Mouse (Mus musculus) cerebellum, adult 2 months (tissue): ENCODE results near the gene Sec31b. TPM values are rescaled to one million over a fixed set of nuclear protein-coding genes. Genes with fewer than 3 reads are reported as not detected.

Experiments used
- DNase-seq, 2 experiments: peaks; one replicate each; pipeline ENCODE4 v3.0.0; 2021
- H3K27ac ChIP-seq: fragments of 200-500 bp; 2 replicates; pipeline ENCODE4 v1.5.1; 2012; ENCODE audit warnings: low read length, control low read depth, inconsistent platforms; ENCODE audit not compliant: insufficient read depth
- H3K27me3 ChIP-seq: fragments of 200-500 bp; 2 replicates; pipeline ENCODE4 v1.6.1; 2012; ENCODE audit warnings: inconsistent platforms, mild to moderate bottlenecking, low read length, moderate library complexity; ENCODE audit not compliant: control insufficient read depth, insufficient read depth
- H3K4me1 ChIP-seq: fragments of 200-500 bp; 2 replicates; pipeline ENCODE4 v1.6.1; 2011; ENCODE audit warnings: low read length; ENCODE audit not compliant: control insufficient read depth, insufficient read depth
- H3K4me3 ChIP-seq: fragments of 200-500 bp; replicated peaks from 2 replicates; pipeline ENCODE3; 2011; ENCODE audit warnings: mild to moderate bottlenecking, low read depth, low read length, control low read depth; ENCODE audit not compliant: insufficient read depth
- CTCF ChIP-seq: fragments of 200-500 bp; IDR thresholded peaks from 2 replicates; pipeline ENCODE4 v1.5.1; 2011; ENCODE audit warnings: low read depth, mild to moderate bottlenecking, control low read depth, low read length, moderate library complexity, borderline replicate concordance; ENCODE audit not compliant: insufficient read depth
- POLR2A ChIP-seq: fragments of 200-500 bp; IDR thresholded peaks from 2 replicates; pipeline ENCODE4 v1.6.1; 2011; ENCODE audit warnings: low read length, control low read depth, borderline replicate concordance; ENCODE audit not compliant: insufficient read depth
- WGBS: fragments of 180-500 bp; shearing (Covaris S2); methylation state at CpG from one replicate; pipeline ENCODE4 v1.1.7; 2018; 5-methylcytosine and 5-hydroxymethylcytosine counted together
- polyA plus RNA-seq: library from polyadenylated mRNA; depleted of rRNA; stranded (reverse); fragments of >200 nt; gene quantifications from 2 replicates; pipeline ENCODE4 v1.2.3, GENCODE M21; 2012; rRNA removed

Sec31b gene
- polyA plus RNA-seq, result 0.57 and 0.62 TPM in 2 replicates

GRCm38 (mm10) chr19:44545321-44546041 is at the start of gene Sec31b:
Gene Sec31b (minus strand): TSS chr19:44545864.
- Histone ChIP-seq H3K4me1 (no peaks in the 10 kb centered on the region), H3K4me3 (peak within 1 kb of the TSS; percentile 42), H3K27me3 (no peaks in the 10 kb centered on the region), H3K27ac (no peak within 1 kb of the TSS)
- 4% methylated on average over 47 of the region's 47 CpGs for WGBS
- DNase-seq, result peak; percentile 42 to 53
- TF ChIP-seq POLR2A (no peak), CTCF (no peak)

GRCm38 (mm10) chr19:44594180-44594579 is 48.5 kb upstream of the Sec31b start:
- H3K27ac ChIP-seq, result no peak overlapping the region
- H3K27me3 ChIP-seq, result no peaks in the 10 kb centered on the region; the same call in 1 of the 2 replicates
- no peak overlapping the region for H3K4me3 ChIP-seq
- no peak for DNase-seq
- no peaks in the 10 kb centered on the region for H3K4me1 ChIP-seq
- TF ChIP-seq POLR2A (no peak), CTCF (no peak)
- WGBS, result 93% methylated on average over 14 of the region's 14 CpGs

GRCm38 (mm10) chr19:44591638-44592037 is 46.0 kb upstream of the Sec31b start:
- Histone ChIP-seq H3K4me3 (no peak overlapping the region), H3K4me1 (no peaks in the 10 kb centered on the region), H3K27me3 (no peaks in the 10 kb centered on the region), H3K27ac (no peak overlapping the region)
- TF ChIP-seq CTCF (no peak), POLR2A (no peak)
- WGBS, result 44% methylated on average over 6 of the region's 6 CpGs
- DNase-seq, result no peak

- TF ChIP-seq POLR2A (no peak), CTCF (no peak)
- Histone ChIP-seq H3K27ac (no peak overlapping the region), H3K4me3 (no peak overlapping the region), H3K4me1 (no peaks in the 10 kb centered on the region), H3K27me3 (no peaks in the 10 kb centered on the region)
- 69% methylated on average over 18 of the region's 18 CpGs for WGBS
- no peak for DNase-seq
Measured at GRCm38 (mm10) chr19:44590992-44591391, 45.3 kb upstream of the Sec31b start.

GRCm38 (mm10) chr19:44589591-44590223 is 44.0 kb upstream of the Sec31b start:
- no peak for TF ChIP-seq POLR2A
- no peak for TF ChIP-seq CTCF
- Histone ChIP-seq H3K4me3 (no peak overlapping the region), H3K27me3 (no peaks in the 10 kb centered on the region), H3K4me1 (no peaks in the 10 kb centered on the region), H3K27ac (no peak overlapping the region)
- WGBS, result 51% methylated on average over 7 of the region's 7 CpGs
- no peak for DNase-seq

GRCm38 (mm10) chr19:44588036-44588435 is 42.4 kb upstream of the Sec31b start:
- Histone ChIP-seq H3K4me3 (no peak overlapping the region), H3K27ac (no peak overlapping the region), H3K27me3 (no peaks in the 10 kb centered on the region), H3K4me1 (no peaks in the 10 kb centered on the region)
- no peak for DNase-seq
- TF ChIP-seq CTCF (no peak), POLR2A (no peak)
- 29% methylated on average over 4 of the region's 4 CpGs for WGBS

- no peak overlapping the region for H3K4me3 ChIP-seq
- TF ChIP-seq CTCF (peak; percentile 99), POLR2A (no peak)
- no peak overlapping the region for H3K27ac ChIP-seq
- no peaks in the 10 kb centered on the region for H3K27me3 ChIP-seq
- DNase-seq, result peak; percentile 79 to 88
- WGBS, result 32% methylated on average over 9 of the region's 9 CpGs
- no peaks in the 10 kb centered on the region for H3K4me1 ChIP-seq
Measured at GRCm38 (mm10) chr19:44582638-44583309, 37.1 kb upstream of the Sec31b start.
